Mouse (Mus musculus): ENCODE data around the gene Tmem184b. TPM values are rescaled to one million over a fixed set of nuclear protein-coding genes. Genes with fewer than 3 reads are reported as not detected.

Gene Tmem184b
- polyA plus RNA-seq, 1 experiment = 69.0 TPM

- H3K4me3 ChIP-seq (ENCODE audit: insufficient read depth, low read depth, low read length) = no peak overlapping the region
- DNase-seq = no peak
- H3K36me3 ChIP-seq (ENCODE audit: control insufficient read depth, insufficient read depth, low read length) = no peaks in the 10 kb centered on the region
- H3K4me1 ChIP-seq (ENCODE audit: control insufficient read depth, insufficient read depth, low read length) = peaks cover 7% of the 10 kb centered on the region
- H3K27ac ChIP-seq (ENCODE audit: insufficient read depth, low read depth, low read length) = no peak overlapping the region
- no peaks in the 10 kb centered on the region for H3K27me3 ChIP-seq (replicated peaks; ENCODE audit: control insufficient read depth, insufficient read depth, low read length)
- 99% methylated on average over 5 of the region's 5 CpGs for WGBS
- TF ChIP-seq CTCF (conservative IDR thresholded peaks at IDR 0.05; ENCODE audit: insufficient read depth, insufficient read length, low read depth, low read length) = no peak
- no peak for TF ChIP-seq POLR2A (IDR thresholded peaks at IDR 0.05; ENCODE audit: low read depth, low read length)
These were observed 37.0 kb downstream of the Tmem184b start for GRCm38 (mm10) chr15:79366402-79366801.

- H3K4me1 ChIP-seq (ENCODE audit: control insufficient read depth, insufficient read depth, low read length) = peaks cover 11% of the 10 kb centered on the region
These were observed 38.3 kb downstream of the Tmem184b start for GRCm38 (mm10) chr15:79365068-79365467.

GRCm38 (mm10) chr15:79364120-79364519 lies 39.2 kb downstream of the Tmem184b start:
- H3K27me3 ChIP-seq (replicated peaks; ENCODE audit: control insufficient read depth, insufficient read depth, low read length) = no peaks in the 10 kb centered on the region
- H3K36me3 ChIP-seq (ENCODE audit: control insufficient read depth, insufficient read depth, low read length) = no peaks in the 10 kb centered on the region
- TF ChIP-seq POLR2A (IDR thresholded peaks at IDR 0.05; ENCODE audit: low read depth, low read length) = no peak
- TF ChIP-seq CTCF (conservative IDR thresholded peaks at IDR 0.05; ENCODE audit: insufficient read depth, insufficient read length, low read depth, low read length) = no peak
- 65% methylated on average over 6 of the region's 6 CpGs for WGBS
- no peak overlapping the region for H3K4me3 ChIP-seq (ENCODE audit: insufficient read depth, low read depth, low read length)
- no peak overlapping the region for H3K27ac ChIP-seq (ENCODE audit: insufficient read depth, low read depth, low read length)
- no peak for DNase-seq
- peaks cover 7% of the 10 kb centered on the region for H3K4me1 ChIP-seq (ENCODE audit: control insufficient read depth, insufficient read depth, low read length)

More at GRCm38 (mm10) chr15:79365068-79365467, 38.3 kb downstream of the Tmem184b start:
- no peak for DNase-seq
- H3K27me3 ChIP-seq (replicated peaks; ENCODE audit: control insufficient read depth, insufficient read depth, low read length) = no peaks in the 10 kb centered on the region
- no peaks in the 10 kb centered on the region for H3K36me3 ChIP-seq (ENCODE audit: control insufficient read depth, insufficient read depth, low read length)
- no peak overlapping the region for H3K4me3 ChIP-seq (ENCODE audit: insufficient read depth, low read depth, low read length)
- 98% methylated on average over 12 of the region's 12 CpGs for WGBS
- H3K27ac ChIP-seq (ENCODE audit: insufficient read depth, low read depth, low read length) = no peak overlapping the region
- TF ChIP-seq CTCF (conservative IDR thresholded peaks at IDR 0.05; ENCODE audit: insufficient read depth, insufficient read length, low read depth, low read length) (no peak), POLR2A (IDR thresholded peaks at IDR 0.05; ENCODE audit: low read depth, low read length) (no peak)

GRCm38 (mm10) chr15:79361023-79361422 lies 42.3 kb downstream of the Tmem184b start:
- Histone ChIP-seq H3K4me1 (ENCODE audit: control insufficient read depth, insufficient read depth, low read length) (peaks cover 18% of the 10 kb centered on the region), H3K27ac (ENCODE audit: insufficient read depth, low read depth, low read length) (no peak overlapping the region), H3K4me3 (ENCODE audit: insufficient read depth, low read depth, low read length) (no peak overlapping the region), H3K27me3 (replicated peaks; ENCODE audit: control insufficient read depth, insufficient read depth, low read length) (no peaks in the 10 kb centered on the region), H3K36me3 (ENCODE audit: control insufficient read depth, insufficient read depth, low read length) (no peaks in the 10 kb centered on the region)
- no peak for TF ChIP-seq CTCF (conservative IDR thresholded peaks at IDR 0.05; ENCODE audit: insufficient read depth, insufficient read length, low read depth, low read length)
- no peak for TF ChIP-seq POLR2A (IDR thresholded peaks at IDR 0.05; ENCODE audit: low read depth, low read length)
- DNase-seq = no peak
- 49% methylated on average over 4 of the region's 4 CpGs for WGBS

GRCm38 (mm10) chr15:79360371-79360770 lies 43.0 kb downstream of the Tmem184b start:
- no peak overlapping the region for H3K4me3 ChIP-seq (ENCODE audit: insufficient read depth, low read depth, low read length)
- no peak for DNase-seq
- 42% methylated on average over 7 of the region's 7 CpGs for WGBS
- H3K4me1 ChIP-seq (ENCODE audit: control insufficient read depth, insufficient read depth, low read length) = peaks cover 18% of the 10 kb centered on the region
- no peak overlapping the region for H3K27ac ChIP-seq (ENCODE audit: insufficient read depth, low read depth, low read length)
- TF ChIP-seq CTCF (conservative IDR thresholded peaks at IDR 0.05; ENCODE audit: insufficient read depth, insufficient read length, low read depth, low read length) = no peak
- no peak for TF ChIP-seq POLR2A (IDR thresholded peaks at IDR 0.05; ENCODE audit: low read depth, low read length)
- no peaks in the 10 kb centered on the region for H3K36me3 ChIP-seq (ENCODE audit: control insufficient read depth, insufficient read depth, low read length)
- H3K27me3 ChIP-seq (replicated peaks; ENCODE audit: control insufficient read depth, insufficient read depth, low read length) = no peaks in the 10 kb centered on the region

GRCm38 (mm10) chr15:79359954-79360353 lies 43.4 kb downstream of the Tmem184b start:
- no peaks in the 10 kb centered on the region for H3K27me3 ChIP-seq (replicated peaks; ENCODE audit: control insufficient read depth, insufficient read depth, low read length)
- WGBS = 7% methylated on average over 6 of the region's 6 CpGs
- H3K4me1 ChIP-seq (ENCODE audit: control insufficient read depth, insufficient read depth, low read length) = peaks cover 18% of the 10 kb centered on the region
- H3K27ac ChIP-seq (ENCODE audit: insufficient read depth, low read depth, low read length) = no peak overlapping the region
- peak; percentile 76 for DNase-seq
- H3K36me3 ChIP-seq (ENCODE audit: control insufficient read depth, insufficient read depth, low read length) = no peaks in the 10 kb centered on the region
- TF ChIP-seq POLR2A (IDR thresholded peaks at IDR 0.05; ENCODE audit: low read depth, low read length) (no peak), CTCF (conservative IDR thresholded peaks at IDR 0.05; ENCODE audit: insufficient read depth, insufficient read length, low read depth, low read length) (no peak)
- no peak overlapping the region for H3K4me3 ChIP-seq (ENCODE audit: insufficient read depth, low read depth, low read length)

GRCm38 (mm10) chr15:79357974-79358690 lies 45.2 kb downstream of the Tmem184b start:
- Histone ChIP-seq H3K27ac (ENCODE audit: insufficient read depth, low read depth, low read length) (peak overlapping the region; percentile 33; the same call in 1 of the 2 replicates), H3K27me3 (replicated peaks; ENCODE audit: control insufficient read depth, insufficient read depth, low read length) (no peaks in the 10 kb centered on the region), H3K4me3 (ENCODE audit: insufficient read depth, low read depth, low read length) (no peak overlapping the region), H3K4me1 (ENCODE audit: control insufficient read depth, insufficient read depth, low read length) (peaks cover 18% of the 10 kb centered on the region), H3K36me3 (ENCODE audit: control insufficient read depth, insufficient read depth, low read length) (no peaks in the 10 kb centered on the region)
- no peak for TF ChIP-seq CTCF (conservative IDR thresholded peaks at IDR 0.05; ENCODE audit: insufficient read depth, insufficient read length, low read depth, low read length)
- TF ChIP-seq POLR2A (IDR thresholded peaks at IDR 0.05; ENCODE audit: low read depth, low read length) = no peak
- 28% methylated on average over 12 of the region's 12 CpGs for WGBS
- DNase-seq = peak; percentile 49

Data from kidney, adult 2 months (tissue).